Mouse (Mus musculus): Measurements from ENCODE around the gene Abhd5. TPM values are rescaled to one million over a fixed set of nuclear protein-coding genes. Genes with fewer than 3 reads are reported as not detected.
A peak's percentile ranks its signal among the peaks of the same experiment; 100 is the strongest.

The Abhd5 gene
- polyA plus RNA-seq (2015; fragmentation: Nextera tagmentation; extraction: Ambion mirVana) = 56.9 and 57.5 TPM in 2 replicates

DNA sequence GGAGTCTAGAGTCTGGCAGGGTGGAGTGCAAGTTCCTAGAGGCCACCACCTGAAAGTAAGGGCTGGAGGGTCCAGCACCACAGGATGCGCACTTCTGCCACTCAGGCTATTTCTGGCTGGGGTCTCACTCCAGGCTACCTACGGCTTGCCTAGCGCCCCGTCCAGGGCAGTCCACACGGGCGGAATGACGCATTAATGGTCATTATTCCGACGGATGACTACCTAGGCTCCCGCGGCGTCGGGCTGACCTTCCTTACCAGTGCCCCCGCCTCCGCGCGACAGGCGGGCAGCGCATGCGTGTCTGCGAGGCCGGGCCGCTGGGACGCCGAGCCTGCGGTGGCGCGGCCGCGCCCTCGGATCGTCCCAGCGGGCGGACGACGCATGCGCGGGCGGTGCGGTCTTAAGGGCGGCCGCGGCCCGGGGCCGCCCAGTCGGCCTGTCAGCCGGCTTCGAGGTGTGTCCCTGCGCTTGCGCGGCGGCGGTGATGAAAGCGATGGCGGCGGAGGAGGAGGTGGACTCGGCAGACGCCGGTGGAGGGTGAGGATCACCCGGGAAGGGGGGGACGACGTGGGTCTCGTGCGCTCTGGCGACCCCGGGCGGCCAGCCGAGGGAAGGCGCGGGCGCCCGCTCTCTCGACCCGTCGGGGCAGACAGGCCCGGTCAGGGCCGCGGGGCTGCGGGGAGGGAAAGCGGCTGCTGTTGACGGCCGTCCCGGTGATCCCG lies at the start of gene Abhd5:
Gene Abhd5 (plus strand): TSS at position 306 of the 722 bp plus-strand sequence.
- ATAC-seq (peak; percentile 96), DNase-seq (ENCODE audit: low spot score) (peak; percentile 98)
- Histone ChIP-seq H3K27me3 (replicated peaks; ENCODE audit: insufficient read depth, low read length) (no peaks in the 10 kb centered on the region), H3K9ac (replicated peaks; ENCODE audit: low read depth) (peak within 1 kb of the TSS; percentile 88), H3K4me1 (ENCODE audit: insufficient read depth, low read depth, low read length) (peaks cover 3% of the 10 kb centered on the region; the same call in 1 of the 2 replicates), H3K4me2 (replicated peaks; ENCODE audit: low read depth, low read length) (peak within 1 kb of the TSS; percentile 71), H3K9me3 (ENCODE audit: low read length) (no peaks in the 10 kb centered on the region), H3K36me3 (ENCODE audit: insufficient read depth, low read length) (no peaks in the 10 kb centered on the region), H3K4me3 (ENCODE audit: low read depth, low read length) (peak within 1 kb of the TSS; percentile 79), H3K27ac (ENCODE audit: low read length) (peak within 1 kb of the TSS; percentile 95)
- 2% methylated on average over 38 of the region's 84 CpGs for WGBS
- peak; percentile 76 for TF ChIP-seq CTCF (IDR thresholded peaks at IDR 0.05)
- no peak for TF ChIP-seq EP300 (IDR thresholded peaks at IDR 0.05)

DNA sequence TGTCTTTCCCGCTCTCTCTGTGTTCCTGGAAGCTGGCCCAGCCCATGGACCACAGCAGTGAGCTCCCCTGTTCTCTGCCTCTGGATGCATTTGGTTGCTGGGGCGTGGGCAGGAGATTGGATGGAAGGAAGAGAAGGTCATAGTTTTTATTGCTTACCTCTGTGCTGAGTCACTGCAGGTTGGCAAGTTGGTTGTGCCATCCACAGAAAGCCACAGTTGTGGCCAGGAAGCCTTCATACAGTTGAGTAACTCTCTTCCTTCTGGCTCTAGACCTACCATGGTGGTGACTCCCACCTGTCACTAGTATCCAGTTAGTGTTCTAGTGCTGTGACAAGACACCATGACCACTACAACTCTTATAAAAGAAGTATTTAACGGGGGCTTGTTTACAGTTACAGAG lies 46.1 kb upstream of the Abhd5 start:
- DNase-seq (ENCODE audit: low spot score) = no peak
- 69% methylated on average over 3 of the region's 3 CpGs for WGBS
- Histone ChIP-seq H3K4me2 (replicated peaks; ENCODE audit: low read depth, low read length) (no peak overlapping the region), H3K4me1 (ENCODE audit: insufficient read depth, low read depth, low read length) (no peaks in the 10 kb centered on the region), H3K4me3 (ENCODE audit: low read depth, low read length) (no peak overlapping the region), H3K9ac (replicated peaks; ENCODE audit: low read depth) (no peak overlapping the region), H3K27ac (ENCODE audit: low read length) (no peak overlapping the region), H3K9me3 (ENCODE audit: low read length) (no peaks in the 10 kb centered on the region), H3K27me3 (replicated peaks; ENCODE audit: insufficient read depth, low read length) (no peaks in the 10 kb centered on the region), H3K36me3 (ENCODE audit: insufficient read depth, low read length) (no peaks in the 10 kb centered on the region)
- ATAC-seq = no peak
- no peak for TF ChIP-seq CTCF (IDR thresholded peaks at IDR 0.05)
- TF ChIP-seq EP300 (IDR thresholded peaks at IDR 0.05) = no peak

DNA sequence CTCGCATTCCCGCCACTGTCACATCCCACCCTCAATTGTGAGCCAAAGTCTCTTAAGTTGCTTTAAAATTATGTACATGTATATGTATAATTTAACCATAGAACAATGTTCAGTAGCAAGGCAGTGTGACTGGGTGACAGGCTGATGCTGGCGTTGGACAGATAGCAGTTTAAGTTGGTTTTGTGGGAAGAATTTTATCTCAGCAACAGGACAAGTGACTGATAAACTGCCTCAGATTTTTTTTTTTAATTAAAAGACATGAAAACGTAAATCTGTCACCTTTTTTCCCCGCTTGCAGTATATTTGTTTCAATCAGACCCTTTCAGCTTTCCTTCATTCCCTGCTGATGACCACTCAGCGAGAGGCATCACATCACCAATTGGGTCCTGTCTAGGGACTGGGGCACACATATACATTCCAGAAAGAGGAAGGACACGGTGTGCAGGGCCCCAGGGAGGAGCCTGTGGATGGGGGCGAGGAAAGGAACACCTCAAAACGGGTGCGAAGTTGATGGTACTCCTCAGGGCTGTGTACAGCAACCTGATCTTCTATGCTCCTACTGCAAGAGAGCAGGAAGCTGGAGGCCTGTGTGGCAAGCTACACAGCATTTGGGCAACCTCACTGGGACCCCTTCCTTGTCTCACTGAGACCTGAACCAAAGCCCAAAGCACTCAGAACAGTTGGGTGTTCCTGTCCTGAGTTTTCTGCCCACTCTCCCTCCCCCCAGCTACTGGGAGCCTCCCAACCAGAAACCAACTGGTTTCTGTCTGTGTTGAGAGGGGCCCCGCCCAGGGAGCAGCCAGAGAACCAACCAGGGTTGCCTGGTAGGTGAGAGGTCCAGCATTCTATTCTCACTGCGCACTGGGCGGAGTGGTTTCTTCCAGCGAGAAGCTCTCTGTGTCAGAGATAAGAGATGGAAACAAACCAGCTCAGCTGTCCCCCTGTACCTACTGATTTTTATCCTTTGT lies 42.1 kb upstream of the Abhd5 start:
- 53% methylated on average over 14 of the region's 14 CpGs for whole genome bisulfite sequencing
- H3K27ac ChIP-seq (ENCODE audit: low read length) = no peak overlapping the region
- DNase-seq (ENCODE audit: low spot score) (peak; percentile 55), ATAC-seq (peak; percentile 32)
- no peaks in the 10 kb centered on the region for H3K36me3 ChIP-seq (ENCODE audit: insufficient read depth, low read length)
- no peak overlapping the region for H3K9ac ChIP-seq (replicated peaks; ENCODE audit: low read depth)
- H3K4me2 ChIP-seq (replicated peaks; ENCODE audit: low read depth, low read length) = no peak overlapping the region
- H3K4me1 ChIP-seq (ENCODE audit: insufficient read depth, low read depth, low read length) = no peaks in the 10 kb centered on the region
- H3K9me3 ChIP-seq (ENCODE audit: low read length) = no peaks in the 10 kb centered on the region
- no peaks in the 10 kb centered on the region for H3K27me3 ChIP-seq (replicated peaks; ENCODE audit: insufficient read depth, low read length)
- no peak overlapping the region for H3K4me3 ChIP-seq (ENCODE audit: low read depth, low read length)
- TF ChIP-seq EP300 (IDR thresholded peaks at IDR 0.05) (no peak), CTCF (IDR thresholded peaks at IDR 0.05) (no peak)

DNA sequence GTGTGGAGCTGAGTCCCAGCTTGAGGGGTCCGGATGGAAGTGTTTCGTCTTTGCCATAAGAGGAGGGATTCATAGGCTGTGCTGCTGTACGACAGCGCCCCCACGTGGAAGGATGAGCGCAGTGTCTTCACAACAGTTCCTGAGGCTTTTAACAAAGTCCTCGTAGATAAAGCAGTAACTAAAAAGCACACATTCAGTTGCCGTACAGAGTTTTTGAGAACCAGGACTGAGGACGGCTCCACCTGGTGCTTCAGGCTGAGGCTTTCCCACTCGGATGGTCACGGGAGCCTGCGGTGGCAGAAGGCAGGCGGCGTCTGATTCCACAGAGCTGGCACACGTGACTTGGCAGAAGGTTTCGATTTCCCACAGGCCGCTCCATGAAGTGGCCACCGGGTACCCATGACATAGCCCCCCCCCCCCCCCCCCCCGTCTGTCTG lies 40.8 kb upstream of the Abhd5 start:
- Histone ChIP-seq H3K4me2 (replicated peaks; ENCODE audit: low read depth, low read length) (peak overlapping the region; percentile 54), H3K4me3 (ENCODE audit: low read depth, low read length) (peak overlapping the region; percentile 52), H3K9me3 (ENCODE audit: low read length) (no peaks in the 10 kb centered on the region), H3K27ac (ENCODE audit: low read length) (peak overlapping the region; percentile 87), H3K27me3 (replicated peaks; ENCODE audit: insufficient read depth, low read length) (no peaks in the 10 kb centered on the region), H3K4me1 (ENCODE audit: insufficient read depth, low read depth, low read length) (no peaks in the 10 kb centered on the region), H3K36me3 (ENCODE audit: insufficient read depth, low read length) (no peaks in the 10 kb centered on the region), H3K9ac (replicated peaks; ENCODE audit: low read depth) (peak overlapping the region; percentile 51)
- TF ChIP-seq CTCF (IDR thresholded peaks at IDR 0.05) = peak; percentile 99
- no peak for TF ChIP-seq EP300 (IDR thresholded peaks at IDR 0.05)
- DNase-seq (ENCODE audit: low spot score) = peak; percentile 94
- under 1% methylated on average over 19 of the region's 19 CpGs for WGBS
- ATAC-seq = peak; percentile 93

DNA sequence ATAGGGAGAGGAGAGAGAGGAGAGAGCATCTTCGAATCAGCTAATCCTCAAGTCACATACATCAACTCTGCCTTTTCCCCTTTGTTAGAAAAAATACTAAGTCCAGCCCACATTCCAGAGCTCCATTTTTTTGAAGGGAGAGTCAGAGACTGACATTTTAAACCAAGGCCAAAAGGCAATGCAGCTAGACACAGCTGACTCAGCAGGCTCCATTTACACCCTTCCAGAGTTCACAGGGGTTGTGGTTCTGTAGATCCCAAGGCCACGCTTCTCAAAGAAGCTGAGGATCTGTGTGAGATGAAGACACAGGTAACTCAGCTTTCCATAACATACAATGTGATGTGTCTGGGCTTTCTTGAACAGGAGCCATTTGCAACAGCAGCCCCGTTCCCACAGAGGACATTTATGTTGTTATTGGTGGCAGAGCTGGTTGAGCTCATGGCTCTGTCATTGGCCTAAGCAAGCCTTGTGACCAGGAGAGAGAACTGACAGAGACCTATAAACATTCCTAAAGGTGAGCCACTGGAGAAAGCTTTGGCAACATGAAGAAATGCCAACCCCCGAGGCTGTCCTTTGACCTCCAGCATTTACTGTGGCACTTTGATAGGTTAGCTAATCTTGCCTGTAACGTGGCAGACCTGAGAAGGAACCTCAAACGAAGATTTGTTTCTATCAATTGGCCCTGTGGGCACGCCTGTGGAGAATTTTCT lies 40.2 kb upstream of the Abhd5 start:
- peak overlapping the region; percentile 51 for H3K9ac ChIP-seq (replicated peaks; ENCODE audit: low read depth)
- DNase-seq (ENCODE audit: low spot score) (no peak), ATAC-seq (peak; percentile 57)
- TF ChIP-seq CTCF (IDR thresholded peaks at IDR 0.05) = no peak
- no peak for TF ChIP-seq EP300 (IDR thresholded peaks at IDR 0.05)
- no peaks in the 10 kb centered on the region for H3K36me3 ChIP-seq (ENCODE audit: insufficient read depth, low read length)
- peak overlapping the region; percentile 52 for H3K4me3 ChIP-seq (ENCODE audit: low read depth, low read length)
- H3K27ac ChIP-seq (ENCODE audit: low read length) = peak overlapping the region; percentile 87
- no peaks in the 10 kb centered on the region for H3K4me1 ChIP-seq (ENCODE audit: insufficient read depth, low read depth, low read length)
- 63% methylated on average over 7 of the region's 7 CpGs for WGBS
- H3K4me2 ChIP-seq (replicated peaks; ENCODE audit: low read depth, low read length) = peak overlapping the region; percentile 54
- H3K27me3 ChIP-seq (replicated peaks; ENCODE audit: insufficient read depth, low read length) = no peaks in the 10 kb centered on the region
- H3K9me3 ChIP-seq (ENCODE audit: low read length) = no peaks in the 10 kb centered on the region

Data from lung, postnatal 0 days (tissue).